Mouse (Mus musculus): ENCODE measurements at regions not wholly inside any gene's neighbourhood (a gene's known extent, or its start where the extent isn't known, plus 50 kb on each side); places are given as distances from the start of the nearest gene placed in this dataset.

- no peak for DNase-seq (ENCODE audit: extremely low spot score in 1 of 2, low spot score in 2 of 2)
- Histone ChIP-seq H3K27ac (no peak overlapping the region), H3K4me3 (no peak overlapping the region)
- intact Hi-C loops (cut with DNase I), result no loop called here
- TF ChIP-seq CTCF (IDR thresholded peaks at IDR 0.05), result no peak
Observed at GRCm38 (mm10) chr11:37412868-37413267, 177.1 kb upstream of the Tenm2 start.

DNA sequence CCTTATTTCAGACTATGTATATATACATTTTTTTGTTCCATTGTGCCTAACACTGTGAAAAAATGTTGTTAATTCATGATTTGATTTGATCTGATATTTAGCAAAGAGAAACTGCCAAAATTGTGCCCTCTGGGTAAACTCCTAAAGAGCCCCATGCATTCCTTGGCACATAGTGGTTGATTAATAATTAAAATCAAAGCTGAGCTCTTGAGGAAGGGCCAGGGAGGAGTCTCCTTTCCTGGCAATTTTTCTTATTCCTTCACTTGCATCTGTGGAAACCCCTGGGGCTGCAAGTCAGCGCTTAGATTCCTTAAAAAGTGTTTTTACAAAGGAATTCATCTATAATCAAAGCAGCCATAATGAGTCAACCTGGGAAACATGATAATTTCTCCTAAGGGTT lies 132.2 kb upstream of the Tenm2 start:
- H3K27ac ChIP-seq, result no peak overlapping the region
- intact Hi-C loops (cut with DNase I), result no loop called here
- H3K4me3 ChIP-seq, result no peak overlapping the region
- DNase-seq (ENCODE audit: extremely low spot score in 1 of 2, low spot score in 2 of 2), result no peak
- no peak for TF ChIP-seq CTCF (IDR thresholded peaks at IDR 0.05)

DNA sequence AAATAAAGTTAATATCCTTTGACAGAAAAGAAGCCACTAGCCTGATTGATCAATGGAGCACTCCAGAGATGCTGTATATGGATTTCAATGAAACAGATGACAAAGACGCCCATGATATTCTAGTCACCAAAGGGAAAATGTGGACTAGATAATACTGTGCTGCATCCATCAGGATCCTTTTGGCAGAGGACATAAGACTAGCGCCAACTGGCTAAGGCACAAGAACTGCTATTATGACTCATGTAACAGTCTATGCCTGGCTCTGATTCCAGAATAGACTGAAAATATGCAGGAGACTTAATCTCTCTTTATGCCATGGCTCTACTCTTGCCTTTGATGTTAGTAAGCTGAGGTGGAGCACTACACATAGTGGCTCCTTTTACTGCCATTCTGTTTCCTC lies 128.7 kb upstream of the Tenm2 start:
- DNase-seq (ENCODE audit: extremely low spot score in 1 of 2, low spot score in 2 of 2), result peak; percentile 13 to 28
- intact Hi-C loops (cut with DNase I), result no loop called here
- no peak for TF ChIP-seq CTCF (IDR thresholded peaks at IDR 0.05)
- H3K27ac ChIP-seq, result no peak overlapping the region
- no peak overlapping the region for H3K4me3 ChIP-seq

- no peak for DNase-seq (ENCODE audit: extremely low spot score in 1 of 2, low spot score in 2 of 2)
- intact Hi-C loops (cut with DNase I), result no loop called here
- Histone ChIP-seq H3K27ac (no peak overlapping the region), H3K4me3 (no peak overlapping the region)
- no peak for TF ChIP-seq CTCF (IDR thresholded peaks at IDR 0.05)
Observed at GRCm38 (mm10) chr11:37355074-37355473, 119.3 kb upstream of the Tenm2 start.

GRCm38 (mm10) chr11:37309691-37310090 lies 73.9 kb upstream of the Tenm2 start:
- DNase-seq (ENCODE audit: extremely low spot score in 1 of 2, low spot score in 2 of 2), result no peak
- TF ChIP-seq CTCF (IDR thresholded peaks at IDR 0.05), result no peak
- Histone ChIP-seq H3K27ac (no peak overlapping the region), H3K4me3 (no peak overlapping the region)
- intact Hi-C loops (cut with DNase I), result no loop called here

DNA sequence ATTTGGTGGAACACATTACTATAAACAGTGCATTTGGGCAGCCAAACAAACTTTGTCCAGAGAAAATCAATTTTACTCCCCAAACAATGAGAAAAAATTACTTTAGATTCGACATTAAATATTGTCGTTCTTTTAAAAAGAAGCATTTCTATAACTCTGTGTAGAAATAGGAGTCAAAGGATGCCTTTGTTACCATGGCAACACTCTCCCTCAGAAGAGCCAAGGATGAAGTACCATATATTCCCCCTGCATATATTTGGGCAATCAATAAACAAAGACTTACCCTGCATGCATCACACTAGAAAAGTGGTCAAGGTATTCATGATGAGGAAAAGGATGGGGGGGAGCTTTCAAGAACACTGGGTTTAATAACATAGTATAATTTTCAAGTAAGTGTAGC lies 70.9 kb upstream of the Tenm2 start:
- intact Hi-C loops (cut with DNase I), result no loop called here
- no peak for TF ChIP-seq CTCF (IDR thresholded peaks at IDR 0.05)
- no peak for DNase-seq (ENCODE audit: extremely low spot score in 1 of 2, low spot score in 2 of 2)
- Histone ChIP-seq H3K4me3 (no peak overlapping the region), H3K27ac (no peak overlapping the region)

Small RNA genes lying in the stretch of these regions (microRNA-seq; reads per million reads assigned to microRNA genes)
- gene Gm25693, result 0 reads per million in 2 experiments
